Mouse (Mus musculus) kidney, adult 2 months (tissue): ENCODE data around the gene Gm11361. TPM values are rescaled to one million over a fixed set of nuclear protein-coding genes. Genes with fewer than 3 reads are reported as not detected.

ENCODE experiments used
- DNase-seq: peaks from one replicate; pipeline ENCODE4 v3.0.0; 2021
- H3K27ac ChIP-seq: fragments of 200-500 bp; 2 replicates; pipeline ENCODE4 v1.5.1; 2012; ENCODE audit warnings: low read depth, low read length, control low read depth, inconsistent platforms; ENCODE audit not compliant: insufficient read depth
- H3K27me3 ChIP-seq: fragments of 200-500 bp; replicated peaks from 2 replicates; pipeline ENCODE4 v1.6.1; 2012; ENCODE audit warnings: mild to moderate bottlenecking, moderate library complexity, low read length, inconsistent platforms; ENCODE audit not compliant: control insufficient read depth, insufficient read depth
- H3K36me3 ChIP-seq: fragments of 200-500 bp; 2 replicates; pipeline ENCODE4 v1.6.1; 2012; ENCODE audit warnings: mild to moderate bottlenecking, moderate library complexity, low read length, inconsistent platforms; ENCODE audit not compliant: control insufficient read depth, insufficient read depth
- H3K4me1 ChIP-seq: fragments of 200-500 bp; 2 replicates; pipeline ENCODE4 v1.6.1; 2011; ENCODE audit warnings: low read length; ENCODE audit not compliant: control insufficient read depth, insufficient read depth
- H3K4me3 ChIP-seq: fragments of 200-500 bp; 2 replicates; pipeline ENCODE4 v1.5.1; 2011; ENCODE audit warnings: mild to moderate bottlenecking, low read depth, low read length, control low read depth; ENCODE audit not compliant: insufficient read depth
- CTCF ChIP-seq: fragments of 200-500 bp; conservative IDR thresholded peaks from 2 replicates; pipeline ENCODE4 v1.5.1; 2011; ENCODE audit warnings: low read depth, mild to moderate bottlenecking, control low read depth, low read length, moderate library complexity, mixed read lengths; ENCODE audit not compliant: insufficient read depth, insufficient read length
- POLR2A ChIP-seq: fragments of 200-500 bp; IDR thresholded peaks from one replicate; pipeline ENCODE4 v1.6.1; 2011; ENCODE audit warnings: low read depth, low read length, control low read depth
- WGBS: fragments of 180-500 bp; shearing (Covaris S2); methylation state at CpG from one replicate; pipeline ENCODE4 v1.1.7; 2018; 5-methylcytosine and 5-hydroxymethylcytosine counted together
- polyA plus RNA-seq: library from polyadenylated mRNA; depleted of rRNA; stranded (reverse); fragments of >200 nt; gene quantifications from 2 replicates; pipeline ENCODE4 v1.2.3, GENCODE M21; 2012; rRNA removed

Gene Gm11361
- 0.67 and 1.5 TPM in 2 replicates for polyA plus RNA-seq

GRCm38 (mm10) chr13:28257228-28257627 is at the start of gene Gm11361:
Gene Gm11361 (plus strand): TSS chr13:28257528.
- no peak for DNase-seq
- Histone ChIP-seq H3K4me3 (no peak within 1 kb of the TSS), H3K4me1 (no peaks in the 10 kb centered on the region), H3K27me3 (no peaks in the 10 kb centered on the region; the same call in 1 of the 2 replicates), H3K27ac (no peak within 1 kb of the TSS), H3K36me3 (no peaks in the 10 kb centered on the region)
- TF ChIP-seq POLR2A = no peak
- TF ChIP-seq CTCF = no peak
- 94% methylated on average over 3 of the region's 3 CpGs for WGBS

- no peak overlapping the region for H3K27ac ChIP-seq
- no peak for DNase-seq
- WGBS = 33% methylated on average over 1 of the region's 1 CpGs
- H3K36me3 ChIP-seq = no peaks in the 10 kb centered on the region
- no peaks in the 10 kb centered on the region for H3K27me3 ChIP-seq
- H3K4me3 ChIP-seq = no peak overlapping the region
- no peaks in the 10 kb centered on the region for H3K4me1 ChIP-seq
- TF ChIP-seq POLR2A (no peak), CTCF (0 out of 2 replicates have a peak, but pooled peaks have one; percentile 5)
Measured at GRCm38 (mm10) chr13:28264399-28264798, 7.1 kb downstream of the Gm11361 start.

GRCm38 (mm10) chr13:28287368-28287767 is 30.0 kb downstream of the Gm11361 start:
- TF ChIP-seq CTCF (no peak), POLR2A (no peak)
- Histone ChIP-seq H3K36me3 (no peaks in the 10 kb centered on the region), H3K4me1 (no peaks in the 10 kb centered on the region), H3K27me3 (no peaks in the 10 kb centered on the region), H3K27ac (no peak overlapping the region), H3K4me3 (no peak overlapping the region)
- 88% methylated on average over 3 of the region's 3 CpGs for WGBS
- DNase-seq = no peak

- Histone ChIP-seq H3K27me3 (no peaks in the 10 kb centered on the region), H3K27ac (no peak overlapping the region), H3K4me1 (no peaks in the 10 kb centered on the region), H3K4me3 (no peak overlapping the region), H3K36me3 (no peaks in the 10 kb centered on the region)
- WGBS = 95% methylated on average over 4 of the region's 4 CpGs
- no peak for DNase-seq
- no peak for TF ChIP-seq POLR2A
- TF ChIP-seq CTCF = no peak
Measured at GRCm38 (mm10) chr13:28294272-28294671, 36.9 kb downstream of the Gm11361 start.

GRCm38 (mm10) chr13:28294757-28295361 is 37.5 kb downstream of the Gm11361 start:
- no peaks in the 10 kb centered on the region for H3K27me3 ChIP-seq
- peak; percentile 70 for DNase-seq
- 27% methylated on average over 3 of the region's 3 CpGs for WGBS

GRCm38 (mm10) chr13:28295492-28295891 is 38.2 kb downstream of the Gm11361 start:
- TF ChIP-seq CTCF (no peak), POLR2A (no peak)
- H3K36me3 ChIP-seq = no peaks in the 10 kb centered on the region
- H3K4me3 ChIP-seq = no peak overlapping the region
- WGBS = 67% methylated on average over 5 of the region's 5 CpGs
- peak; percentile 8 for DNase-seq
- H3K27ac ChIP-seq = no peak overlapping the region
- no peaks in the 10 kb centered on the region for H3K27me3 ChIP-seq
- H3K4me1 ChIP-seq = no peaks in the 10 kb centered on the region

More at GRCm38 (mm10) chr13:28294757-28295361, 37.5 kb downstream of the Gm11361 start:
- H3K4me1 ChIP-seq = no peaks in the 10 kb centered on the region
- no peak for TF ChIP-seq CTCF
- TF ChIP-seq POLR2A = no peak
- H3K36me3 ChIP-seq = no peaks in the 10 kb centered on the region
- H3K27ac ChIP-seq = no peak overlapping the region
- H3K4me3 ChIP-seq = no peak overlapping the region

GRCm38 (mm10) chr13:28297098-28297497 is 39.8 kb downstream of the Gm11361 start:
- no peak for TF ChIP-seq POLR2A
- no peak for TF ChIP-seq CTCF
- H3K4me3 ChIP-seq = no peak overlapping the region

More at GRCm38 (mm10) chr13:28297098-28297497, 39.8 kb downstream of the Gm11361 start:
- Histone ChIP-seq H3K36me3 (no peaks in the 10 kb centered on the region), H3K27ac (no peak overlapping the region), H3K4me1 (no peaks in the 10 kb centered on the region), H3K27me3 (no peaks in the 10 kb centered on the region)
- DNase-seq = peak; percentile 16
- WGBS = 54% methylated on average over 2 of the region's 2 CpGs
